Mouse (Mus musculus): Measurements from ENCODE around the gene Psmb6.
"Not testable (repeated sequence)": the region's sequence is repeated elsewhere in the genome, so short reads cannot be mapped to it uniquely, and the experiment has no call there.

Psmb6 gene

GRCm38 (mm10) chr11:70570614-70571013 is 45.4 kb downstream of the Psmb6 start:
- not testable (repeated sequence) for DNase-seq (ENCODE audit: low read depth, low spot score)

- no peak for DNase-seq (ENCODE audit: low read depth, low spot score)
Measured at GRCm38 (mm10) chr11:70571641-70572040, 46.5 kb downstream of the Psmb6 start.

DNA sequence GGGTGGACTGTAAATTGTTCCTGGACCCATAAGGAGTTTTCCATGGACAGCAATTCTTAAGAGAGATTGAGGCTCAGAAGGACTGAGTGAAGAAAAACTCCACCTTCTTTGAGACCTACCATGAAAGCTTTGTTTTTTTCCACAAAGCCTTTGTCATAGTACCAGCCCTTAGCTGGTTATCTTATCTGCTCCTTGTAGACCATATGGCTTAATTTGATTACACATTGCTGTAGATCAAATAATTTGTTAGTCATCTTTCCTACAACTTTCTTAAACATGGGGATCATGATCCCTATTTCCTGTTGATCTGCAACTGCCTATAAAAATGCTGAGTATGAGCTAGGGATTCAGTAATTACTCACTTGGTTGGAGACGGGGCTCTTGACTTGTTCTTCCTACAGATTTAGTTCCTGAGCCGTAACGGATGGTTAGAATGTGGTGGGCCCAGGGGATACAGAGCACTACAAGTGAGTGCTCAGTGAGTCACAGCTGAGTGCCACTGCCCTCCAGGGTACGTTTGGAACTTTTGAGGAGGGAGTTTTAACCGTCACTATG is 47.3 kb downstream of the Psmb6 start:
- no peak for DNase-seq (ENCODE audit: low read depth, low spot score)

DNA sequence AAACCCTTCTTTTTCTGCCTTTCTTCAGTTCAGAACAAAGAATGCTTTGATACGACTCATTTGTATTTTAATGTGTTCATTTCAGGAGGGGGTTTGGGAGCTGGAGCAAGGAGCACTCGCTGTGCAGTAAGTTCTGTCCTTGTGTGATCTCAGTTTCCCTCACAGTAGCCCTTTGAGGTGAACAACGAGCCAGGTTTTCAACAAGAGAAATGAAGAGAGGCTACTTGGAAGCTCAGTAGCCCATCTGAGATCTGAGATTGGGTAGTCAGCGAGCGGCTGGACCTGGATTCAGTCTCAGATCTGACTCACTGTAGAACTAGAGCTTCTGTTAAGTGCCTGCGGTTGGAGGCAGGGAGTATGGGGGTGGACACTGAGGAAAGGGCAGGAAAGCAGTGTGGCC is 48.7 kb downstream of the Psmb6 start:
- DNase-seq (ENCODE audit: low read depth, low spot score) = no peak

DNA sequence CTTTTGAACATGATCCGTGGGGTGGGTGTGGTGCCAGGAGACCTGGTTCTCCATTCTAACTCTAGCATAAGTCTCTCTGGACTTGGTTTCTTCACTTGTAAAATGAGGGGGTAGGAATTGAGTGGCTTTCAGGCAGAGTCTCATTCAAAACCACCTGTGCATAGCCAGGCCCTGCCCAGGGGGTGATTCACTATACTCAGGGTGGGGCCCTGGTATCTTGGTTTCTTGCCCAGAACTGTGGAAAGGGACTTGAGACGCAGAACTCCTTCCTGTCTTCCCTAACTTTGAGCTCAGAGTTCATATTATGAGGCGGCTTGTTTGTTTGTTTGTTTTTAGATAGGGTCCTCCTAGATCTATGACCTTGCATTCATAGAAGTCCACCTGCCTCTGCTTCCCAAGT is 52.0 kb downstream of the Psmb6 start:
- DNase-seq (ENCODE audit: low read depth, low spot score) = no peak
